Mouse (Mus musculus) lung, adult 18-20 months (tissue): ENCODE data around the gene 1700015G11Rik.

Source experiments
- DNase-seq, 2 experiments: peaks; one replicate each; pipeline ENCODE4 v3.0.0; 2022; ENCODE audit warnings: mixed read lengths in 2 of 2

The 1700015G11Rik gene

GRCm38 (mm10) chr7:51964681-51965080 is 50.8 kb downstream of the 1700015G11Rik start:
- no peak for DNase-seq

GRCm38 (mm10) chr7:51962219-51962952 is 53.1 kb downstream of the 1700015G11Rik start:
- no peak for DNase-seq
